8 mouse cellular contexts compared by ENCODE assay signal in the genomic region with DNA sequence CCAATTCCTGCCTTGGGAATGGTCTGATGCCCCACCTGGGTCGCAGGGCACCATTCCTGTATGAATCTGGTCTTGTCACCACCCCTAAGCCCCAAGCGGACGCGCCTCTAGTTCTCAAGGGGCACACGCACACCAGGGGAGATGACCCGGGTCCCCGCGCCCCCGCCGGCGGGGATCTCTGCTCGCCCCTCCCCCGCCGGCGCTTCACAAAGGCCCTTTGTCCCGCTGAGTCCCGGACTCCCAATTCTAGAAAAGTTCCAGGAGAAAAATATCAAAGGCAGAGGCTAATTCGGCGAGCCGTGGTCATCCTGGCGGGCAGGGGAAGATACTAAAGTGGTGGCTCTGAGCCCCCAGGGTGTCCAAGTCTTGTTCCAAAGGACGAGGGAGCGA. TPM values are rescaled to one million over a fixed set of nuclear protein-coding genes. Genes with fewer than 3 reads are reported as not detected.
DNase-seq lines count a peak whose midpoint lies in the region; ATAC-seq and TF ChIP-seq lines count a peak whose summit lies in the region.

No protein-coding gene starts in this region.

- WGBS in heart, embryonic 14.5 days, result under 1% methylated on average over 23 of the region's 23 CpGs
- under 1% methylated on average over 23 of the region's 23 CpGs for whole genome bisulfite sequencing in limb, embryonic 12.5 days
- 1% methylated on average over 23 of the region's 23 CpGs for WGBS in olfactory bulb, adult 2 months

- ATAC-seq in heart, embryonic 14.5 days (ENCODE audit: insufficient number of reproducible peaks, insufficient read depth, low FRiP score, low read depth), result no peak
- no peak for ATAC-seq in limb, embryonic 12.5 days (ENCODE audit: insufficient number of reproducible peaks, insufficient read depth, low FRiP score, low TSS enrichment, low read depth)
- ATAC-seq in megakaryocyte progenitor cell, adult 5-6 weeks (replicated peaks; ENCODE audit: poor library complexity), result no peak

- peak; percentile 65 for DNase-seq in adrenal gland, adult 2 months
- no peak for DNase-seq in adrenal gland, postnatal 4 days (ENCODE audit: low spot score in 2 of 2)
- no peak for DNase-seq in testis, postnatal 14 days (ENCODE audit: low spot score)

- peak overlapping the region; percentile 53 for H3K4me3 ChIP-seq in testis, adult 2 months (ENCODE audit: control insufficient read depth, low read depth, low read length)
- H3K4me3 ChIP-seq in heart, embryonic 14.5 days (ENCODE audit: control insufficient read depth in 1 of 2, insufficient read depth in 1 of 2, low read depth in 1 of 2, low read length in 2 of 2), result peak overlapping the region; percentile 89 to 90
- H3K4me3 ChIP-seq in limb, embryonic 12.5 days (replicated peaks), result peak overlapping the region; percentile 100
- H3K4me3 ChIP-seq in olfactory bulb, adult 2 months (ENCODE audit: insufficient read depth, low read depth, low read length), result peak overlapping the region; percentile 74

- H3K9me3 ChIP-seq in heart, embryonic 14.5 days (ENCODE audit: control insufficient read depth, low read length), result no peaks in the 10 kb centered on the region
- H3K9me3 ChIP-seq in limb, embryonic 12.5 days, result no peaks in the 10 kb centered on the region

- H3K27me3 ChIP-seq in testis, adult 2 months (ENCODE audit: control insufficient read depth, insufficient read depth, low read length), result no peaks in the 10 kb centered on the region; the same call in 1 of the 2 replicates
- H3K27me3 ChIP-seq in heart, embryonic 14.5 days (ENCODE audit: control insufficient read depth, insufficient read depth, low read length), result no peaks in the 10 kb centered on the region
- no peaks in the 10 kb centered on the region for H3K27me3 ChIP-seq in limb, embryonic 12.5 days

- H3K27ac ChIP-seq in testis, adult 2 months (ENCODE audit: control insufficient read depth, insufficient read depth, low read depth, low read length), result no peak overlapping the region
- H3K27ac ChIP-seq in heart, embryonic 14.5 days (replicated peaks in 1 of 2; ENCODE audit: control insufficient read depth in 1 of 2, insufficient read depth in 1 of 2, low read depth in 2 of 2, low read length in 2 of 2), result peak overlapping the region; percentile 89 to 100
- peak overlapping the region; percentile 100 for H3K27ac ChIP-seq in limb, embryonic 12.5 days
- peak overlapping the region; percentile 78 for H3K27ac ChIP-seq in olfactory bulb, adult 2 months (ENCODE audit: insufficient read depth, low read depth, low read length)

- no peak for TF ChIP-seq POLR2A in testis, adult 2 months (IDR thresholded peaks at IDR 0.05; ENCODE audit: control insufficient read depth, low read depth, low read length)
- TF ChIP-seq POLR2A in olfactory bulb, adult 2 months (IDR thresholded peaks at IDR 0.05; ENCODE audit: insufficient read depth, low read depth, low read length), result no peak

- peak overlapping the region; percentile 73 for H3K4me2 ChIP-seq in heart, embryonic 14.5 days (ENCODE audit: low read length)
- peak overlapping the region; percentile 93 for H3K4me2 ChIP-seq in limb, embryonic 12.5 days

- TF ChIP-seq CTCF in testis, adult 2 months (IDR thresholded peaks at IDR 0.05; ENCODE audit: control insufficient read depth, insufficient read depth, insufficient replicate concordance, low read depth, low read length), result no peak
- TF ChIP-seq CTCF in olfactory bulb, adult 2 months (IDR thresholded peaks at IDR 0.05; ENCODE audit: insufficient read depth, low read depth, low read length), result no peak

- no peaks in the 10 kb centered on the region for H3K36me3 ChIP-seq in testis, adult 2 months (ENCODE audit: control insufficient read depth, insufficient read depth, low read length)
- peaks cover 26% of the 10 kb centered on the region; the same call in 1 of the 2 replicates for H3K36me3 ChIP-seq in heart, embryonic 14.5 days (ENCODE audit: control insufficient read depth, insufficient read depth, low read length)
- peaks cover 60% of the 10 kb centered on the region for H3K36me3 ChIP-seq in limb, embryonic 12.5 days

- peaks cover 13% of the 10 kb centered on the region for H3K4me1 ChIP-seq in testis, adult 2 months (ENCODE audit: control insufficient read depth, insufficient read depth, low read length)
- H3K4me1 ChIP-seq in heart, embryonic 14.5 days (ENCODE audit: control insufficient read depth in 2 of 2, insufficient read depth in 2 of 2, low read length in 2 of 2), result peaks cover 25 to 34% of the 10 kb centered on the region in 2 experiments
- peaks cover 40% of the 10 kb centered on the region for H3K4me1 ChIP-seq in limb, embryonic 12.5 days (replicated peaks)
- H3K4me1 ChIP-seq in olfactory bulb, adult 2 months (ENCODE audit: control insufficient read depth, insufficient read depth, low read length), result peaks cover 27% of the 10 kb centered on the region

- peak overlapping the region; percentile 100 for H3K9ac ChIP-seq in heart, embryonic 14.5 days (ENCODE audit: low read length)
- peak overlapping the region; percentile 100 for H3K9ac ChIP-seq in limb, embryonic 12.5 days (replicated peaks)

RNA-seq across cellular contexts. Expression of a gene that starts 3.7 kb away (rescaled TPM):
- 10 to 100 TPM; 58.6 to 72.1 TPM for total RNA-seq in adrenal gland, adult 2 months (2021)
- polyA plus RNA-seq in adrenal gland, adult 2 months (2012; rRNA removed), result 91.5 and 110 TPM in 2 replicates
- total RNA-seq in adrenal gland, postnatal 4 days (2021), result 100 to 1,000 TPM; 149 to 153 TPM
- 35.9 and 39.9 TPM in 2 replicates for polyA plus RNA-seq in testis, adult 2 months (2012; rRNA removed)
- 28.1 and 31.0 TPM in 2 replicates for polyA plus RNA-seq in heart, embryonic 14.5 days (2014; fragmentation: Nextera tagmentation; extraction: Ambion mirVana)
- 60.9 and 61.2 TPM in 2 replicates for polyA plus RNA-seq in limb, embryonic 12.5 days (2016; fragmentation: Nextera tagmentation; extraction: Ambion mirVana)
- polyA plus RNA-seq in olfactory bulb, adult 2 months (2012; ENCODE audit: insufficient read depth, insufficient read length, low replicate concordance, missing spikeins), result not detected in 2 replicates
- total RNA-seq in megakaryocyte progenitor cell, adult 5-6 weeks (2015), result 27.3 and 30.2 TPM in 2 replicates
- total RNA-seq in megakaryocyte progenitor cell, adult 5-6 weeks (2017), result 10.9 and 14.5 TPM in 2 replicates
